Mouse (Mus musculus) kidney, adult 10 weeks (tissue): ENCODE data around the gene Cln3. TPM values are rescaled to one million over a fixed set of nuclear protein-coding genes. Genes with fewer than 3 reads are reported as not detected.

ENCODE experiments used
- polyA plus RNA-seq: library from polyadenylated mRNA; stranded (reverse); fragments of 350-450 nt; fragmentation: Illumina TruSeq; extraction: RNeasy Lipid Tissue Mini Kit (QIAGEN cat#74804); gene quantifications from one replicate; pipeline ENCODE4 v1.2.3, GENCODE M21; 2014; ENCODE audit warnings: low read depth, low replicate concordance

The Cln3 gene
- polyA plus RNA-seq = 1.7 TPM

DNA sequence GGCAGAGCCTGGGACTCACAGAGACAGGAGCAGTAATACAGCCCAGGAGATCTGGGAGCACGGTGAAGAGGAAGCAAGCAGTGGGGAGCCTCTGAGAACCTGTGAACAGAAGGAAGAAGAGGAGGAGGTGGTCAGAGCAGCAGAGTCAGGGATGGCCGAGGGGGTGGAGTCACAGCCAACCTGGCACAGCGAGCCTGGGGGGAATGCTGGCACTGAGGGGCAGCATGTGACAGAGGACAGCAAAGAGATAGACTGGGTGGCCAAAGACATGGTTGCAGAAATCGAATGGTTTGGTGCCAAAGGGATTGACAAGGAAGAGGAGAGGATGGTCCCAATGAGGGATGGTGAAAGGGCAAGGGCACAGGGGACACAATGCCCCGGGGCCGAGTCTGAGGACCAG, at the start of gene Cln3:
TSS of gene Cln3 (minus strand) at position 101 of the 400 bp plus-strand sequence.

DNA sequence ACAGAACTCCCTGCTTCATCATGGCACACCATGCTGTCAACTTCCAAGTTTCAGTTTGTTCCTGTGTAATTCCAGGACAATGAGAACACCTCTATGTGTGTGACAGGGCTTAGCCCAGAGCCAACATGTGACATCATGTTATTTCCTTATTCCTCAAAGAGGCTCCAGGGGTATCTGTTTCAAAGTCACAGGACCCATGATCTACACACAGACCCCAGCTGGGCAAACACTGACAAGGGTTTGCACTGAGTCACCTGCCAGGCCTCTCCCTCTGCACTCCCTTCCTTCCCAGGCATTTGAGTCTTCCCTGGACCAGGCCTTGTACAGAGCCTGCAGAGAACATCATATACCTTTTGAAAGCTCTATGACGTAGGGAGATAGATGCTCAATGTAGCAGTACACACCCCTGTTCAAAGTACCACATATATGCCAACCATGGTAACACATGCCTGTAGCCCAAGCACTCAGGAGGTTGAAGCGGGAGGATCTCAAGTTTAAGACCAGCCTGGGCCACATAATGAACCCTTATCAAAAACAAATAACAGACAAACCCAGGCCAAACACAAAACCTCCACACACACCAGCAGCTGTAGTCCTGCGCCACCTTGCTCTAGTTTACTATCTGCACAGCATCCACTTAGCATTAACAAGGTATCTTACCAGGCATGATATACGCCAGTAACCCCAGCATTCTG, 45.4 kb upstream of the Cln3 start, which contains the start of gene Nupr1:
TSS of gene Nupr1 (minus strand) at position 38 of the 695 bp plus-strand sequence.

DNA sequence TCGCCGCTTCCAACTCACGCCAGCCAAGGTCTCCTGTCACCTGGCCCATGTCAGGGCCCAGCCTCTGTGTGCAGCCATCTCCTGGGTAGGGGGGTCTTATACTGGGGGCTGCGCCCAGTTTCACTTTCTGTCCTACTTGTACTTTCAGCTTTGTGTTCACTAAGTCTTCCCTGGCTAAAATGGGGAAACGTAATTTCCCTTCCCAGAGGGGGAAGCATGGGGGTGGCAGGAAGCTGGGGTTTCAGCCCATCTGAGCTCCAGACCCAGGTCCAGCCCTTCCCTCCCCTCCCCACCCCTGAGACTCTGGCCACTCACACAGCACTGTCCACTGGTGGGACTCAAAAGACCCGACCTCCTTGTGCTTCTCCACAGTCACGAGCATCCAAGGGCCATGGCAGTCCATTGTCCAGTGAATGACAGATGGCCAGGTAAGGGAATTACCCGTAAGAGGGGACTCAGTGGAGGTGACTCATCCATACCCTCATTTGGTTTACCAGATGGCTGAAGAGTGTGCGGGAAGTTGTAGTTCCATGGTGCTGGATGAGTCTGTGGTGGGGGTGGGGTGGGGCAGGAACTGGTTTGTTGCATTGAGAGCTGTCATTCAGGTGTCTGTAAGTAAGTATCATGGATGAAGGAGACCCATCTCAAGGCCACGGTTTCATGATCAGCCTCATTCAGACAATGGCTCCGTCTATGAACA, 9.4 kb upstream of the Cln3 start, which contains the start of gene Il27:
TSS of gene Il27 (minus strand) at position 80 of the 700 bp plus-strand sequence.

DNA sequence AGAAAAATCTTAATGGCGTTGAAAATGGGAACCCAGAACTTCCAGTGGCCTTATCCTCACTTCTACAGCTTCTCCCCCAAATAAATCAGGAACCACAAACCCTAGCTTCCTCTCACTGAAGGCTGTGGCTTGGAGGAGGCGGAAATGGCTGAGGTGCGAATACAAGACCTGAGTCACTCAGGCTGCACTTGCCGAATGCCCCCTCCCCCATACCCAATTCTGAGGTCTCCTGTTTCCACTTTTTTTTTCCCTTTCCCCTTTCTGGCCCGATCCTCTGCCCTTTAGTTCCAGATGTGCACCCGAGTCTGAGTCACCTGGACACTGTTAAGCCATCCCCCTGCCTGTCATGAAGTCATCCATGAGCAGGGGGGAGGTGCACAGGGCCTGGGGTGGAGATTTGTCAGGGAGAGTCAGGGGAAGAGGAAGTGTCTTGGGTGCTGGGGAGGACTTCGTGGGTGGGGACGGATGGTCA, 1.1 kb downstream of the Cln3 start, which contains the start of gene Apobr:
TSS of gene Apobr (plus strand) at position 437 of the 472 bp plus-strand sequence.

DNA sequence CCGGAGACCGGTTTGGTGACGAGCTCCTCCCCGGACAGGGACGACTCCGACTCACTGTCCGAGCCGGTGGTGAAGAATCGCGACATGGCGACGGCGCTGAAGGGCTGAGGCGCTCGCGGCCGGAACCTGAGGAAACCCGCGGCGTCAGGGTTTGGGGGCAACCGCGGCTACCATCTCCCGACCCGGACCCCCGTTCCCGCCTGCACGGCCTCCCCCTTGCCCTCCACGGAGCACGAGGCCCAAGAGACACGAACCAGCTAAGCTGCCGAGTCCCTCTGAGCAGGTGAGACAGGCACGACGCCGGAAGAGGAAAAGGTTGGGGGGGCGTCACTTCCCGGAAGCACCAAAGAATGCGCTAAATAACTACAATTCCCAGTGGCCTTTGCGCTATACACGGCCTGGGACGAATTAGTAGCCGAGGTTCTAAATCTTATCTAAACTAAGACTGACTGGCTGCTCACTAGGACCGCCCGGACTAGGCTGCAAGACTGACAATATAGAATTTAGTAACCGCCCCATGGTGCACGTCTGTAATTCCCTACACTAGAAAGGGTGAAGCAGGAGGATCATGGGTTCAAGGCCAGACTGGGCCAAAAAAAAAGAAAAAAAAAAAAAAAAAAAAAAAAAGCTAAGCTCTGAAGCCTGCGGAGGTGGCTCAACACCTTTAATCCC, 19.4 kb downstream of the Cln3 start, which contains the start of gene Eif3c:
TSS of gene Eif3c (minus strand) at position 318 of the 672 bp plus-strand sequence.

Other genes starting within 250 kb of the Cln3 start
- gene Lat, start 216.2 kb downstream of the Cln3 start, polyA plus RNA-seq = not detected
- gene Spns1, start 208.4 kb downstream of the Cln3 start, polyA plus RNA-seq = 2.3 TPM
- 3.7 TPM for gene Nfatc2ip, start 189.1 kb downstream of the Cln3 start, polyA plus RNA-seq
- gene Cd19, start 170.9 kb downstream of the Cln3 start, polyA plus RNA-seq = not detected
- gene Rabep2, start 157.1 kb downstream of the Cln3 start, polyA plus RNA-seq = 0.85 TPM
- not detected for gene Atp2a1, start 122.7 kb downstream of the Cln3 start, polyA plus RNA-seq
- 0.65 TPM for gene Sh2b1, start 110.4 kb downstream of the Cln3 start, polyA plus RNA-seq
- 6.3 TPM for gene Tufm, start 98.5 kb downstream of the Cln3 start, polyA plus RNA-seq
- 17.8 TPM for gene Atxn2l, start 82.4 kb downstream of the Cln3 start, polyA plus RNA-seq
- 233 TPM for gene Eif3c, start 19.4 kb downstream of the Cln3 start, polyA plus RNA-seq
- not detected for gene Apobr, start 875 bp downstream of the Cln3 start, polyA plus RNA-seq
- not detected for gene Il27, start 9.1 kb upstream of the Cln3 start, polyA plus RNA-seq
- gene Nupr1, start 45.0 kb upstream of the Cln3 start, polyA plus RNA-seq = 5.7 TPM
- 1.2 TPM for gene Sgf29, start 63.5 kb upstream of the Cln3 start, polyA plus RNA-seq
- gene Sult1a1, start 90.6 kb upstream of the Cln3 start, polyA plus RNA-seq = 62.2 TPM
- 0.16 TPM for gene Bola2, start 109.6 kb upstream of the Cln3 start, polyA plus RNA-seq
- gene Slx1b, start 110.0 kb upstream of the Cln3 start, polyA plus RNA-seq = 1.0 TPM
- 4.4 TPM for gene Coro1a, start 122.0 kb upstream of the Cln3 start, polyA plus RNA-seq
- 6.5 TPM for gene Mapk3, start 173.8 kb upstream of the Cln3 start, polyA plus RNA-seq
- 9.9 TPM for gene Gdpd3, start 180.5 kb upstream of the Cln3 start, polyA plus RNA-seq
- gene Ypel3, start 191.1 kb upstream of the Cln3 start, polyA plus RNA-seq = 13.0 TPM
- not detected for gene Tbx6, start 195.7 kb upstream of the Cln3 start, polyA plus RNA-seq
- 29.0 TPM for gene Ppp4c, start 206.7 kb upstream of the Cln3 start, polyA plus RNA-seq
- not detected for gene Fam57b, start 211.9 kb upstream of the Cln3 start, polyA plus RNA-seq
- not detected for gene 4930451I11Rik, start 245.8 kb upstream of the Cln3 start, polyA plus RNA-seq